Mouse (Mus musculus) kidney, postnatal 4 days (tissue): ENCODE data around the gene Dlx3.

Source experiments
- DNase-seq, 2 experiments: peaks; one replicate each; pipeline ENCODE4 v3.0.0; 2021; ENCODE audit warnings: mixed read lengths in 2 of 2

Gene Dlx3

GRCm38 (mm10) chr11:95125366-95125948 lies 5.5 kb downstream of the Dlx3 start:
- DNase-seq: no peak

GRCm38 (mm10) chr11:95126272-95127245 lies 6.6 kb downstream of the Dlx3 start:
- peak; percentile 62 to 77 for DNase-seq

GRCm38 (mm10) chr11:95128359-95128758 lies 8.4 kb downstream of the Dlx3 start:
- no peak for DNase-seq

GRCm38 (mm10) chr11:95130668-95131252 lies 10.8 kb downstream of the Dlx3 start:
- DNase-seq: no peak

- no peak for DNase-seq
Observed at GRCm38 (mm10) chr11:95133321-95133720, 13.4 kb downstream of the Dlx3 start.

- no peak for DNase-seq
Observed at GRCm38 (mm10) chr11:95137281-95137680, 17.4 kb downstream of the Dlx3 start.

- DNase-seq: no peak
Observed at GRCm38 (mm10) chr11:95139871-95140270, 20.0 kb downstream of the Dlx3 start.

- no peak for DNase-seq
Observed at GRCm38 (mm10) chr11:95142258-95142657, 22.3 kb downstream of the Dlx3 start.

GRCm38 (mm10) chr11:95142980-95143575 lies 23.2 kb downstream of the Dlx3 start:
- DNase-seq: peak; percentile 64 to 71

GRCm38 (mm10) chr11:95143663-95144062 lies 23.7 kb downstream of the Dlx3 start:
- DNase-seq: no peak

- DNase-seq: no peak
Observed at GRCm38 (mm10) chr11:95144091-95144945, 24.4 kb downstream of the Dlx3 start.

- DNase-seq: peak in 1 of 2 experiments; percentile 31
Observed at GRCm38 (mm10) chr11:95144946-95145483, 25.1 kb downstream of the Dlx3 start.

GRCm38 (mm10) chr11:95145851-95146403 lies 26.0 kb downstream of the Dlx3 start, which contains the start of gene Dlx4:
Gene Dlx4, minus strand, starts transcription at chr11:95146263.
- DNase-seq: peak; percentile 44 to 55

GRCm38 (mm10) chr11:95148754-95149153 lies 28.8 kb downstream of the Dlx3 start:
- no peak for DNase-seq

GRCm38 (mm10) chr11:95149462-95150268 lies 29.7 kb downstream of the Dlx3 start:
- no peak for DNase-seq

GRCm38 (mm10) chr11:95150269-95151049 lies 30.5 kb downstream of the Dlx3 start:
- DNase-seq: peak; percentile 36 to 48

- DNase-seq: peak in 1 of 2 experiments; percentile 47
Observed at GRCm38 (mm10) chr11:95153116-95153515, 33.2 kb downstream of the Dlx3 start.

GRCm38 (mm10) chr11:95153681-95154080 lies 33.8 kb downstream of the Dlx3 start:
- DNase-seq: no peak

- DNase-seq: no peak
Observed at GRCm38 (mm10) chr11:95155511-95155910, 35.6 kb downstream of the Dlx3 start.

- DNase-seq: no peak
Observed at GRCm38 (mm10) chr11:95157356-95157755, 37.4 kb downstream of the Dlx3 start.
